Mouse (Mus musculus) activated CD4-positive, CD25-positive, alpha-beta regulatory T cell, adult 4 months (primary cell): ENCODE measurements around the gene Nudt6. TPM values are rescaled to one million over a fixed set of nuclear protein-coding genes. Genes with fewer than 3 reads are reported as not detected.

Experiments
- ATAC-seq: one replicate; pipeline ENCODE4 v1.8.0; 2017
- polyA plus RNA-seq, 2 experiments: library from polyadenylated mRNA; unstranded; fragments of 100-300 nt; shearing (Covaris generic); gene quantifications; one replicate each; pipeline ENCODE4 v1.2.1; 2017

Nudt6 gene
- polyA plus RNA-seq, result 10 to 100 TPM; 10.9 to 16.7 TPM

DNA sequence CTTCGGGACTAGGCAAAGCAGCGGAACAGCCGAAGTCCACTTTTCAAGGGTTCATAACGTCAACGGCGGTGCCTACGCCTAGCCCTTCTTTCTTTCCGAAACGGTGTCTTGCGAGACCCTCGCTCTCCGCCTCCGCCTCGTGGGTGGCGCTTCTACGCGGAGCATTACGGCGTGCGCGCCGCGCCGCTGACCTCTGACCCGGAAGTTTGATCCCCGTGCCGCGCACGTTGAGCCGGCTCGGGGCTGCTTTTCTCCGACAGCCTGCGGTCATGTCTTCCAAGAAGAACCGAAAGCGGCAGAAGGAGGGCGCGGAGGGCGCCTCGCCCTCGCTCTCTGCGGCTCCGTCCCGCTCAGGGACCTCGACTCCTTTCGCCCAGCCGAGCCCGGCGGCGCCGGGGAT, at the start of gene Nudt6:
TSS of gene Nudt6 (minus strand) at position 140 of the 400 bp plus-strand sequence.
- ATAC-seq, result peak; percentile 68

DNA sequence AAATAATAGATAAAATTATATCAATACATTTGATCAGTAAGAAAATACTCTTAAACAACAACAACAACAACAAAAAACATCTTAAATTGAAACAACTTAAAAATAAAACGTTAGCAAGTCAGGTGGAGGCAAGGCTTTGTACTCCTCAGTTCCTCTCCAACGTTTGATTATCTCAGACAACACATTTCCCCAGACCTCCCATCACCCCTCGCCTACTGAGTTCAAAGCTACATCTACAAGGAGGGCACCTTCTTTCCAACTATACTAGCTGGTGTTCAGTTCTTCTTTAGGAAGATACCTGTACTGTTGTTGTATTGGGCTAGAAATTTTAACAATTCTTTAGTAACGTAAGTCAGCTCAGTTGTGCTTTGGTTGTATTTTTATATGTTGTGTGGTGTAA, 49.3 kb upstream of the Nudt6 start:
- no peak for ATAC-seq

DNA sequence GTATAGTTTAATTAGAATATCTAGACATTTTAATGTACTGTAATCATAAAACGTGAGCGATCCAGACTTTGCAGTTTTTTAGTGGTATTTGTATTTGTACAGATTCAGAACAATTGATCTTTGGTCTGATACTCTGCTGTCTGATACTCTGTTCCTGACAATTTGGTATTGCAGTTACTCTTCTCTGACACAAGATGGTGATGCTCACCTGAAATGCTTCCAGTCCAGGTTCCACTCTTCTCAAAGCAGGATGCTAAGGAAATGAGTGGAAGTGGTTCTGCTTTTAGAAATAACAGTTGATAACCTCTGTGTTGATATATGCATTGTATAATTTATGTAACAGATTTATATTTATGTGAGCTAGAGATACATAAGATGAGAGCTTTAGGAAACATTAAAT, 48.2 kb upstream of the Nudt6 start:
- peak; percentile 43 for ATAC-seq

DNA sequence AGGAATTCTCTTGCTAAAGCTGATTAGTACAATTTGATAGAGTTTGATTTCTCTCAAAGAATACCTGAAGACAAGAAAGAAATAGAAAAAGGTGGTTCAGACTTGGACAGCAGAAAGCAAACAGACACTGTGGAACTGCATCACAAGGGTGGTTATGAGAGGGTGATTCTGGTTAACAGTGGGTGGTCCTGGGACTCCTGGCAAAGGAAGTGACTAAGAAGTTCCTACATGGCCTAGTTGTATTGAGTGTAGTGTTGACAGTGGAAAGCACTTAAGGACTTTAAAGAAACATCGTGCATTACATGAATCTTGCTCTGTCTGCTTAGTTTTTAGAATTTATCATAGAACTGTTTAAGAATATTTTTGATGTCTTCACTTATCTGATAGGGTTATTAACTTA, 36.0 kb upstream of the Nudt6 start:
- no peak for ATAC-seq

DNA sequence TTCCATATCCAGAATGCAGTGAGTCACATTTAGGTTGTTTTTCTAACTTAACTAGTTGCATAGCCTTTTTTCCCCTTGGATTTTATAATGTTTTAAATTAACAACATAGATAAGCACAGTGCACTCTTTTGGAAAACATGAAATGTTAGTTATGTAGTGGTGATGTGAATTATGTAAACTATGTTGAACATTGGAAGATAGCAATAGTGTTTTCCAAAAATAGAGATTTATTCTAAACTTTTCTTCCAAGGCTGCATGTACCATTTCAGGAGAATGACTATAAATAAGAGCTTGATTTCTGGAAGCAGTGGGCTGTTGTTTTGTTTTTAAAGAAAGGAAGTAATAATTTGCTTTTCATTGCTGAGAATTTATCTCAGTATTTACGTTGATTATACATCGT, 23.4 kb upstream of the Nudt6 start:
- ATAC-seq, result no peak

DNA sequence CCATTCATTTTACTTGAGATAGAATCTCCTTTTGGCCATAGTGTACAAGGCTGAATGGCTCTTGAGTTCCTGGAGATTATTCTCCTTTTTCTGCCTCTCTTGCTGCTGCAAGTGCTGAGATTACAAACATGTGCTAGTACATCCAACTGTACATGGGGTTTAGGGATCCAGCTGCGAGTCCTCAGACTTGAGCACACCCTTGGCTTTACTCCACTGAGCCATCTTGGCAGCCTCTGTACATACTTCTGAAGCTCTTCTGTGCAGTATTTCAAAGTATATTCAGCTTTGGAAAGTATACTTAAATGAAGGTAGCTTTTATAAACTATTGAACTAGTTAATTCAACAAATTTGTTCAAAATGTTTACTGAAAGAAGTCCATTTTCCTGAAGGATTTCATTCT, 19.8 kb upstream of the Nudt6 start:
- no peak for ATAC-seq

DNA sequence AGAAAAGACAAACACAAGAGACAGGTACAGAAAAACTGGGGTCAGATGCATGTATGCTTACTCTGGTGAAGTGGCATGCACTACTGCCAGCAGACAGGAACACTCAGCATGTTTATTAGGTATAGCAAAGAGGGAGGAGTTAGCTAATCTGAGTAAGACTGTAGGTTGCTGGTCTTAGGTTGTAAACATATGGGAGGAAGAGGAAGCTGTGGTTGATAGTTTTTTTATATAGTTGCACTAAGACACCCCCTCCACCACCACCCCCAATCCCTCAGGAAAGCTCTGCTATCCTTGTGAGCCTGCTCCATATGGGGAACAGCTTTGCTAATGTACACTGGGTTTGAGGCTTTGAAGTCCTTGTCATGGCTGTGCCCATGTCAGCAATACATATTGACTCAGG, 10.3 kb upstream of the Nudt6 start:
- peak; percentile 75 for ATAC-seq

DNA sequence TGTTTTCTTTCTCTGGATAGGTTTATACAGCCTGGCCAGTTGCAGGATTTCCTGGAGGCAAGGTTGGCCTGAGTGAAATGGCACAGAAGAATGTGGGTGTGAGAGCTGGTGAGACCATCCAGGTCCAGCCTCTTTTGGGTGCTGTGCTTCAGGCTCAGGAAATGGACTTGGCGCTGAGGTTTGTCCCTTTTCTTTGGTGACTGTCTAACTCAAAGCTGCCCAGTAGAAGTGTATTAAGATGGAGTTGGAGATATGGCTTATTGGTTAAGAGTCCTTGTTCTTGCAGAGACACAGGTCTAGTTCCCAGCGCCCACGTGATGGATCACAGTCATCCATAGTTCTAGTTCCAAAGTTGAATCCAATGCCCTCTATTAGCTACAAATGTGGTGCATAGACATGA, 6.1 kb upstream of the Nudt6 start:
- no peak for ATAC-seq

DNA sequence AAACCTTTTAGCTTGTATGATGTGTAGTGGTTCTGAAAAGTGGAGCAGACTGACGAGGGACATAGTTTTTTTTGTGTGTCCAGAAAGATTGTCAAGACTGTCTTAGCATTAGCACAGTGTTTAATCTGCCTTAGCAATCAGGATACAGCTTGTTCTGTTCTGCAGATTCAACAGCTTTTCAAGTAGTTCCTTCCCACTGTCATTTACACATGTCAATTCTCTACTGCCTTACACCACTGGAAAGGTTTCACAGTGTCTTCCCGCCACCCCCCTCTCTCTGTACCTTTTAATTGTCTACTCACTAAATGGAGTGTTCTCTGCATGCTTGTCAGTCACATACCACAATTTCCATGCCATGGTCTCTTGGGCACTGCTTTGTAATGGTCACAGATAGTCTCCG, 1.2 kb upstream of the Nudt6 start:
- no peak for ATAC-seq

DNA sequence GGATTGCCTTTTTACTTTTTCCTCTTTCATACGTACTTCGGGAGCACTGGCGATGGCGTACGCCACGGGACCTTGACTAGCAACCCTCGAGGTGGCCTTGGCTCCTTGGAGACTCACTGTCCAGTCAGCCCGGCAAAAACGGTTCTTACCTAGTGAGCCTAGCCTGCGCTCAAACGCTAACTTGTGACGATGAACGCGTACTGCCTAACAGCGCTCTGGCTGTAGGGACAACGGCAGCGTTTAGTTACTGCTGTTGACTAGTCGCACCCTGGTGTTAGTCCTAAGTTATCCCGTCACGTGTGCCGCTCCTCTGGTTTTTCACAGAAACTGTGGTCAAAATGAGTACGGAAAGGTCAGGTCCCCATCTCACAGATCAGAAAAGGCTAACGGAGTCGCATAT, 630 bp upstream of the Nudt6 start:
- ATAC-seq, result no peak

DNA sequence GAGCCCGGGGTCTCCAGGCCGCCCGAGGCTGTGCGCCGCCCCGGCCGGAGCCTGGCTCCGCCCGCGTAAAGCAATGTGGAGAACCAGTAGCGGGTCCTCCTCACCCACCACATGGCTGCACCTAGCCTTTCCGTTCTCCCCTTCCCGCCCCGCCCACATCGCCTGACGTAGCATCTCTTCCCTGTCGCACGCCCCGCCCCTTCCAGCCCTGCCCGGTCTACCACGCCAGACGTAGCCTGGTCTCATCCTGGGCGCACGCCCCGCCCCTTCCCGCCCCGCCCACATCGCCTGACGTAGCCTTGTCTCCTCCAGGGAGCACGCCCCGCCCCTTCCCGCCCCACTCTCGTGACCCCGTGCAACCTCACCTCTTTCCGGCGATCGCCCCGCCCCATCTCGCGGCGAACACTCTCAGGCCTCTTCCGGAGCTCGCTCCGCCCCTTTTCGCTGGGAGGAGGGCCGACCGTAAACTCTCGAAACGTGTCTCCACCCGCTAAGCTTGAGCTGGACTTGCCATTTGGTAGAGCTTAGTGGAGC, 486 bp downstream of the Nudt6 start, which contains the start of gene Spata5:
TSS of gene Spata5 (plus strand) at position 439 of the 534 bp plus-strand sequence.
- peak; percentile 75 for ATAC-seq

DNA sequence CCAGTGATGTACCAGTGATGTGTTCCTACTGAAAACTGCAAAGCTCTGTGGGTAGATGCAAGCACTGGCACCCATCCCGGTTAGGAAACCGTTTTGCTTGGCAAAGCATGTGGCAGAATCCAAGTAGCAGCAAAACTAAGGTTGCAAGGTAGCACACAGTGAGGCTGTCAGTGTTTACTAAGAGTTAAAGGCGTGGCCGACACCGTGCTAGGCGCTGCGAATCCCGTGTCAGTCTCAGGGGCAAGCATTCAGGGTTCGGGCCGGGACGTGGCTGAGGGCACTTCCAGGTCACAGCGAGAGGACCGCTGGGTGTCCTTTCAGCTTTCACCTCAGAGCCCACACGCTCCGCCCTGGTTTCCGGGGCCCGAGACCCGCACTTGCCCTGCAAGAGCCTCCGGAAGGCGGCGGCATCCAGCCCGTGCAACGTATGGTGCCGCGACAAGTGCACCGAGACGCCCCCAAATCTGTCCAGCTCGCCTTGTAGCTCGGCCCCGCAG, 1.0 kb downstream of the Nudt6 start:
- peak; percentile 48 for ATAC-seq

DNA sequence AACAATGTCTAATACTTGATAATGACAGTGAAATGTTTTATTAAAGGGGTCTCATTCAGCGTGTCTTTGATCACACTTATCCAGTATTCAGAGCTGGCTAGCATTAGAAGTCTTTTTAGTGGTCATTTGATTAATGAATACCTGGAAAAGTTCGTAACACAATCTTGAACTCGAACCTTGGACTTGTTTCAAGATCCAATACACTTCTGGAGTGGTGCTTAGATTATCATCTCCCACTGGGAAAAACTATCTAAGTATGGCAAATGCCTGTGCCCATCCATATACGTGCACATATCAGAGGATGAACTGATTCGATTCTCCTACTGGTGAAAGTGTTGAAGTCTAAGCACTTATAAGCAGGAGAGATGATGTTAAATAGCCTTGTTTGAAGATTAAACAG, 1.7 kb downstream of the Nudt6 start:
- ATAC-seq, result no peak

DNA sequence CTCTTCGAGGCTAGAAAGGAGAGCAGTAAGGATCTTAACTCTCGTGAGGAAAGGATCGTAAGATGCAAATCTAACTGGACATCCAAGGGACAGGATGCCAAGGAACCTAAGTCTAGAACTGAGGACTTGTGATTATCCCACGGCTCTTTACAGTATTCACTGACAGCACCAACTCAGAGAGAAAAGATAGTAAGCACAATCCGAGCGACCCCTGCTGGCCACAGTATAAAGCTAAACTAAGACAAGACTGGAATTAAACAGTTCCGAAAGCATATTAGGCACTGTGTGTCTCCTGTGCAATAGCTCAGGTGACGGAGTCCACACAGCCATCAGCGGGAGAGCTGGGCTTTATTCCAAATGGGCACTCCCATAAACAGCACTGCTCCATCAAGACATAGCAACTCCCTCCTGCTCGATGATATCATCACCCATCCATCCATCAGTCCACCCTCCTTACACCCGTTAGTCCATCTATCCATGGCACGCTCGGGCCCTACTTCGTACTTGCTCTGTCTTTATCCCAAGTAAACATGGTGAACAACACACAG, 5.5 kb downstream of the Nudt6 start:
- ATAC-seq, result no peak

DNA sequence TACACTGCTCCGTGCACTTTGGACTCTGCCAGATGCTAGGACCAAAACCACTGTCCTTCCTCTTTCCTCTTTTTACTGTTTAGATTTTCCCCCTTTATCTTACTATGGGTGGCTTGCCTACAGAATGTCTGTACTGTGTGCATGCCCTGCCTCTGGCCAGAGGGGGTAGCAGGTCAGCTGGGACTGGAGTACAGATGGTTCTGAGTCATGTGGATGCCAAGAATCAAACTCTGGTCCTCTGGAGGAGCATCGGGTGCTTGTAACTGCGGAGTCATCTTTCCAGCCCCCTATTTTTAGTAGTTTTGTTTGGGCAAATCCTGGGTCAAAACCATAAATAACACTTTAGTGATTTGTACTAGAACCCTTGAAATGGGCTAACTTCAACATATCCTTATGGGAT, 6.6 kb downstream of the Nudt6 start:
- no peak for ATAC-seq

DNA sequence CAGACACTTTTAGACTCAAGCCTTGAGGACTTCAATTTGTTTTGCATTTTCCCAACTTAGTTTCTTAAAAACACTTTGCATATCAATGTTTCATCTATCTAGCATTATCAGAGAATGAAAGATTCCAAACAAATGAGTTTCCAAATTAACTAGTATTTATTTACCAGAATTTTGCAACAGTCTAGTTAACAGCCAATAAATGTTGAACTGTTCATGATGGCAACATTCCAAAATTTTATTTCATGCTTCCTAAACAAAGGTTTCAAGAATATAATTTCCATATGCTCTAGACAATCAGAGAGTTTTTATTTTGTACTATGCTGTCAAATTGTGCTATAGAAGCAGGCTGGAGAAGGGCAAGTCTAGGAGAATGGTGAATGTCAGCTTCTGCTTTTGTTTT, 12.4 kb downstream of the Nudt6 start:
- ATAC-seq, result no peak

DNA sequence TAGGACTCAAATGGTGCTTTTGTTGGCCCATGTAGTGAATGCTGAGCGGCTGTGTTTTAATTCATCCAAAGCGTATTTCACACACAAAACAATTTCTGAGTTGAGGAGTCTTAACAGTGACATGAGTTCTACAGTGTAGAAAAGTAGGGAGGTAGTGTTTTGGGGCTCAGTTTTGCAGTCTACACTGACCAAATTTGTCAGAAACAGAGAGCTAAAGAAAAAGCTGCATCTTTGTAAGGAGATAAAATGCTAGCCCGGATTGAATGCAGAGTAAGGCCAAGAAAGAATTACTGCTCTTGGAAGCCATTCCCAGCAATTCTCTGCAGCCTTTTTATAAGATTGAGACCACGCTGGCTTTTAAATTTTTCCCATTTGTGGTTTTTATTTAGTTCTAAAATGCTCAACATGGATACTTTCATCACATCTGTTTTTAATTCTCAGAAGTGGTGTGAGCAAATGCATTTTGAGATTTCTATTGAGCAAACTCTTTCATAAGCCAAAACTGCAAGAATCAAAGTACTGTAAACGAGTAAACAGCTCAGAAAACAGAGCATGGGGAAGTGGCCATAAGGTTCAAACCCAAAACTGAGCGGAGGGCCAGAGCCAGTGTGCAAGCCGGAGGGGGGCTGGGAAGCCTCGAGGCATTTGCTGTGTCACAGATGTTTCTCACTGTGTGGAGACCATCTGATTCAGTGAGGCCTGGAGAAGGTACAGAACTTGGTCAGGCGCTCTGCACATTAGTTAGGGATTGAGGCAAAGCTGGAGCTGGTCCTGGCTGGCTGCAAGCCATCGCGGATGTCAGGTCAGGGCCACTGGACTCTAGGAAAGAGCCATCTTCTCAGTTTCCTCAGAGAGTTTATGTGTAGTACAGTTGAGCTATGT, 18.0 kb downstream of the Nudt6 start:
- no peak for ATAC-seq

DNA sequence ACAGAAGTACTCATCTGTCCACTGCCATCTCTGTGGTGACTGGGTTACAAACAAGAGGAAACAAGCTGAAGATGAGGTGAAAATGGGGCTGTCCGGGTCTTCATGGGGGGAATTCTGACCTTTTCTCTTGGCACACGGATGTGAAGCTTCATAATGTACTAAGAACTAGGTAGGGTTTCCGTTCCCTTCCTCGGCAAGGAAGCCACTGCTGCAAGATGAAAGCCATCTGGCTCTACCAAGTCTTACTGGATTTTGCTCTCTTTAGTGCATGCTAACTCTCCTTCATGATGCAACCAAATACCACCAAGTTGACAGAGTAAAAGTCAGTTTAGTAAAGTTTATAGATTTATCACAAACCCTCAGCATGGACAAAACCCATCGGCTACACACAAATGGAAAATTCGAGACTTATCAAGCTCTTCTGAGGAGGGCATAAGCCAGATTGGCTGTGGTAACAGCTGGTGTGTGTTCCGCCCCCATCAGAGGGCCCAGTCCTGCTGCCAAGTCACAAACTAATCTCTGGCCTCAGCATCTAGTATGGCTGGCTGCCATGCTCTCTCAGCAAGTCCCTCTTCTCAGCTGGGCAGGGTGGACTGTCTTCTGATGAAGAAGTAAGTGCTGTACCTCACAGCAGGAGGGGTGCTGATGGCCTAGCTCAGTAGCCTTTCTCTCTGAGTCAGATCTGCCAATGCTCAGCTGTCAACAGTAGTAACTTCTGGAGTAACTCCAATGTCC, 21.2 kb downstream of the Nudt6 start:
- no peak for ATAC-seq

DNA sequence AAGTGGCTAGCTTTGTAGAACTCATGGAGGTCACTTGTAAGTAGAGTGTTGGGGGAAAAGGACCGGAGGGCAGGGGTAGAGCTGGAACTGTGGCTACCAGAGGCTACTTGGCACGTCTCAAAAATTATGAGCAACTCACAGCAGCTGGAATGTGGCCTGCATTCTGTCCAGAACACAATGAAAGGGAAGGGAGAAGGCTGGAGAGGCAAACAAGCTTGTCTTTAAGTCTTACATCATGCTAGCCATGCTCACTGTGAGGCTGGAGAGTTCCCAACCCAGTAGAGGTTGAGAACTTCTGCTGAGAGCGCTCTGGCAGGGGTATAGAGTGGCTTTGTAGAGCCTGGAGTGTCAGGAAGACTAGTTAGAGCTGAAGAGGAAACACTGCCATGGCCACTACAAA, 22.4 kb downstream of the Nudt6 start:
- no peak for ATAC-seq

DNA sequence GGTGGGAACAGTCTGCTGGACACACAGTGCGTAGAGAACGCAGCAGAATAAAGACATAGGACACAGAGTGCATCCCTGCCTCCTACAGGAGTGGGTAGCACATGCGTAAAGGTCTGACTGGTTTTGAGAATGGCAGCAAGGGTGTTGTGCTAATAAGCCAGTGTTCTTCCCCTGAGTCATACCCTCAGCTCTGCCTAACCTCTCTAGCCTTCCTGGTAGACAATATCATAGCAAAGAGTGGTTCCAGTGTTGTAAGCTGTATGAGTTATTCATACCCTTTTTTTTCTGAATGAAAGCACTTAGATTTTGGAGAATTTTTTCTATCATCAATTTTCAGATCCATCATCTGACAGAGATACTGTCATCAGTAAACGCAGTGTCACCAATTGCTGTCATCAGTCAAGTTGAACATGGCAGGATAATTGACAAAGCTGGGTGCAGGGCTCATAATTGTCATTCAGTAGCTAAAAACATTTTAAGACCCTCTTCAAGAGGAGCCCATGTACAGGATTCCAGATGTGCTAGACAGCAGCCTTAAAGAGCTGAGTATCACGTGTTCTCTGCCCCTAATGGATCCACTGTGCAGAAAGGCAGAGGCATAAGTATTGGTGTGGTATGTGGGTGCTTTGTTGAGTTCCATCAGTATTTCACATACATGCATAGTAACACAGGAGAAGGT, 22.9 kb downstream of the Nudt6 start:
- ATAC-seq, result no peak

DNA sequence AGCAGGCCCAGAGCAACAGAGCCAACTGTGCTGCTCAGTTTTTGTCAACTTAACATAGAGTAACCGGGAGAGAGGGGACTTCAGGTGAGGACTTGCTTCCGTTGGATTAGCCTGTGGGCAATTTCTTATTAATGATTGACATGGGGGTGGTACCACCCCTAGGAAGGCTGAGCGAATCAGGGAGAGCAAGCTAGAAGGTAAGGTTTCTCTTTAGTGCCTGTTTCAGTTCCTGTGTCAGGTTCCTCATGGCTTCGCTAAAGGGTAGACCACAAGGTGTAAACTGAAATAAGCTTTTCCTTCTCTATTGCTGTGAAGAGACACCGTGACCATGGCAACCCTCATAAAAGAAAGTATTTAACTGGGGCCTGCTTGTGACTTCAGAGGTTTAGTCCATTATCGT, 32.7 kb downstream of the Nudt6 start:
- ATAC-seq, result no peak

DNA sequence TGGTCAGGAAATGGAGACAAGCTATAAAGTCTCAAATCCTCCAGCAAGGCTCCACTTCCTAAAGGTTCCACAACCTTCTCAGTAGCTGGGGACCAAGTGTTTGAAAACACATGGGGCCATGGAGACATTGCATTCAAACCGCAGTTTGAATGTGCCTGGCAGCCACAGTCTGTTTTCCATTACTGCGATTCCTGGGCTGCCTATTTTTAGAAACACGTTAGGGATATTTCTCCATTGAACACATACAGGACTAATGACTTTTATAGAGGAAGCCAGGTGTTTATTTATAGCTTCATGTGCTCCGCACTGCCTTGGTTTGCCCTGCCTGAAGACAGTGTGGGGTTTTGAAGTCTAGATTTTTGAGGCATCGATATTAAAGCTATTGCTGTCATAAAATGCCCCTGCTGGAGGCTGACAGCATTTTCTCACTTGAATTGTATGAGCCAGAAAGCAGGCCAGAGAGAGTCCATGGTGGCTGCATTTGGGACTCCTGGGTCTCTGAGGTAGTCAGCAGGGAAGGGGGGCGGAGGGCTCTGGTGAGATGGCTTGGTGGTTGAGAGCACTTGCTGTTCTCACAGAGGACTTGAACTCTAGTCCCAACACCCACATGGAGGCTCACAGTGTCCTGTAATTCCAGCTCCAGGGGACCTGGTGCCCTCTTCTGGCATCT, 36.8 kb downstream of the Nudt6 start:
- ATAC-seq, result no peak
